Mouse (Mus musculus) embryonic facial prominence, embryonic 14.5 days (tissue): ENCODE measurements around the gene Prr12. TPM values are rescaled to one million over a fixed set of nuclear protein-coding genes. Genes with fewer than 3 reads are reported as not detected.

Source experiments
- ATAC-seq: fragments of 200-750 bp; cut with Nextera tagmentation; 2 replicates; pipeline ENCODE4 v1.8.0; 2017; ENCODE audit warnings: low read depth, moderate number of reproducible peaks, moderate TSS enrichment
- DNase-seq: peaks from one replicate; pipeline ENCODE4 v3.0.0-alpha.2; 2015; ENCODE audit warnings: low spot score
- H3K27ac ChIP-seq: fragments of 300-500 bp; sonication (generic); replicated peaks from 2 replicates; pipeline ENCODE4 v1.5.1; 2014; ENCODE audit warnings: low read depth, mild to moderate bottlenecking, low read length, moderate library complexity
- H3K27me3 ChIP-seq: fragments of 300-500 bp; sonication (generic); replicated peaks from 2 replicates; pipeline ENCODE4 v1.6.1; 2014; ENCODE audit warnings: low read length; ENCODE audit not compliant: control insufficient read depth, insufficient read depth
- H3K36me3 ChIP-seq: fragments of 300-500 bp; sonication (generic); 2 replicates; pipeline ENCODE4 v1.6.1; 2014; ENCODE audit warnings: low read length, mixed read lengths; ENCODE audit not compliant: control insufficient read depth, insufficient read depth
- H3K4me1 ChIP-seq: fragments of 300-500 bp; sonication (generic); 2 replicates; pipeline ENCODE4 v1.6.1; 2014; ENCODE audit warnings: antibody characterized with exemption, low read length; ENCODE audit not compliant: control insufficient read depth, insufficient read depth
- H3K4me2 ChIP-seq: fragments of 300-500 bp; sonication (generic); 2 replicates; pipeline ENCODE4 v1.6.1; 2014; ENCODE audit warnings: low read depth, mild to moderate bottlenecking, low read length, moderate library complexity, mixed read lengths
- H3K4me3 ChIP-seq: fragments of 300-500 bp; sonication (generic); 2 replicates; pipeline ENCODE4 v1.5.1; 2014; ENCODE audit warnings: low read depth, mild to moderate bottlenecking, low read length
- H3K9ac ChIP-seq: fragments of 300-500 bp; sonication (generic); 2 replicates; pipeline ENCODE4 v1.6.1; 2014; ENCODE audit warnings: low read depth, mild to moderate bottlenecking, low read length, moderate library complexity, mixed read lengths
- H3K9me3 ChIP-seq: fragments of 300-500 bp; sonication (generic); 2 replicates; pipeline ENCODE4 v1.6.1; 2016; ENCODE audit warnings: low read length; ENCODE audit not compliant: control insufficient read depth
- WGBS: fragments of 180-500 bp; shearing (Covaris S2); extraction: QIAGEN DNeasy Blood & Tissue Kit; methylation state at CpG from one replicate; pipeline ENCODE4 v1.1.7; 2014; 5-methylcytosine and 5-hydroxymethylcytosine counted together
- polyA plus RNA-seq: library from polyadenylated mRNA; unstranded; fragments of >200 nt; fragmentation: Nextera tagmentation; extraction: Ambion mirVana; gene quantifications from 2 replicates; pipeline ENCODE4 v1.2.1, GENCODE M21; 2014

Prr12 gene
- polyA plus RNA-seq, 1 experiment from 2014 or later = 12.8 TPM

GRCm38 (mm10) chr7:45051601-45051974 is 1.1 kb downstream of the Prr12 start:
- DNase-seq (peak; percentile 33), ATAC-seq (no peak)
- H3K36me3 ChIP-seq = peaks cover 42% of the 10 kb centered on the region

GRCm38 (mm10) chr7:45050945-45051600 is 1.6 kb downstream of the Prr12 start:
- peak overlapping the region; percentile 80 for H3K4me2 ChIP-seq
- no peaks in the 10 kb centered on the region for H3K4me1 ChIP-seq
- no peaks in the 10 kb centered on the region for H3K27me3 ChIP-seq
- peak overlapping the region; percentile 99 for H3K27ac ChIP-seq
- H3K9me3 ChIP-seq = no peaks in the 10 kb centered on the region
- DNase-seq (peak; percentile 97), ATAC-seq (peak; percentile 41)
- 2% methylated on average over 16 of the region's 16 CpGs for WGBS
- H3K9ac ChIP-seq = peak overlapping the region; percentile 91
- H3K4me3 ChIP-seq = peak overlapping the region; percentile 92
- H3K36me3 ChIP-seq = peaks cover 47% of the 10 kb centered on the region

More at GRCm38 (mm10) chr7:45051601-45051974, 1.1 kb downstream of the Prr12 start:
- Histone ChIP-seq H3K4me3 (peak overlapping the region; percentile 92), H3K4me1 (no peaks in the 10 kb centered on the region), H3K9me3 (no peaks in the 10 kb centered on the region), H3K4me2 (peak overlapping the region; percentile 80), H3K27ac (peak overlapping the region; percentile 99), H3K9ac (peak overlapping the region; percentile 91), H3K27me3 (no peaks in the 10 kb centered on the region)
- WGBS = under 1% methylated on average over 13 of the region's 13 CpGs

- Histone ChIP-seq H3K4me3 (no peak overlapping the region), H3K4me1 (no peaks in the 10 kb centered on the region), H3K27ac (no peak overlapping the region), H3K9me3 (no peaks in the 10 kb centered on the region), H3K9ac (no peak overlapping the region), H3K4me2 (no peak overlapping the region), H3K36me3 (peaks cover 67% of the 10 kb centered on the region), H3K27me3 (no peaks in the 10 kb centered on the region)
- ATAC-seq = no peak
- DNase-seq = no peak
- 94% methylated on average over 15 of the region's 23 CpGs for WGBS
These were observed 3.6 kb downstream of the Prr12 start for GRCm38 (mm10) chr7:45048923-45049657.

- Histone ChIP-seq H3K36me3 (peaks cover 75% of the 10 kb centered on the region), H3K9me3 (no peaks in the 10 kb centered on the region), H3K4me2 (no peak overlapping the region), H3K4me3 (no peak overlapping the region), H3K27ac (no peak overlapping the region), H3K9ac (no peak overlapping the region), H3K4me1 (no peaks in the 10 kb centered on the region), H3K27me3 (no peaks in the 10 kb centered on the region)
- 92% methylated on average over 31 of the region's 38 CpGs for WGBS
- ATAC-seq (no peak), DNase-seq (no peak)
These were observed 4.4 kb downstream of the Prr12 start for GRCm38 (mm10) chr7:45048001-45048890.

- no peak overlapping the region for H3K4me3 ChIP-seq
- H3K4me2 ChIP-seq = no peak overlapping the region
- no peaks in the 10 kb centered on the region for H3K27me3 ChIP-seq
- WGBS = 95% methylated on average over 13 of the region's 14 CpGs
- H3K36me3 ChIP-seq = peaks cover 83% of the 10 kb centered on the region
- no peaks in the 10 kb centered on the region for H3K4me1 ChIP-seq
- ATAC-seq = no peak
- H3K9me3 ChIP-seq = no peaks in the 10 kb centered on the region
- no peak for DNase-seq
- H3K9ac ChIP-seq = no peak overlapping the region
- no peak overlapping the region for H3K27ac ChIP-seq
These were observed 5.2 kb downstream of the Prr12 start for GRCm38 (mm10) chr7:45047491-45047890.

GRCm38 (mm10) chr7:45046853-45047350 is 5.8 kb downstream of the Prr12 start:
- Histone ChIP-seq H3K9ac (no peak overlapping the region), H3K4me2 (no peak overlapping the region), H3K4me1 (no peaks in the 10 kb centered on the region), H3K4me3 (no peak overlapping the region), H3K36me3 (peaks cover 88% of the 10 kb centered on the region), H3K27ac (no peak overlapping the region), H3K27me3 (no peaks in the 10 kb centered on the region), H3K9me3 (no peaks in the 10 kb centered on the region)
- DNase-seq (no peak), ATAC-seq (no peak)
- 96% methylated on average over 26 of the region's 26 CpGs for WGBS

GRCm38 (mm10) chr7:45045741-45046140 is 6.9 kb downstream of the Prr12 start:
- Histone ChIP-seq H3K9me3 (no peaks in the 10 kb centered on the region), H3K27ac (no peak overlapping the region), H3K36me3 (peaks cover 100% of the 10 kb centered on the region), H3K4me1 (no peaks in the 10 kb centered on the region), H3K27me3 (no peaks in the 10 kb centered on the region), H3K9ac (no peak overlapping the region), H3K4me3 (no peak overlapping the region), H3K4me2 (no peak overlapping the region)
- ATAC-seq = no peak
- WGBS = 95% methylated on average over 22 of the region's 22 CpGs
- no peak for DNase-seq

GRCm38 (mm10) chr7:45043307-45043706 is 9.4 kb downstream of the Prr12 start:
- WGBS = 95% methylated on average over 13 of the region's 14 CpGs
- DNase-seq (no peak), ATAC-seq (no peak)
- H3K4me1 ChIP-seq = no peaks in the 10 kb centered on the region
- H3K36me3 ChIP-seq = peaks cover 100% of the 10 kb centered on the region
- no peak overlapping the region for H3K27ac ChIP-seq
- no peak overlapping the region for H3K4me3 ChIP-seq
- H3K4me2 ChIP-seq = no peak overlapping the region
- H3K9me3 ChIP-seq = no peaks in the 10 kb centered on the region
- no peak overlapping the region for H3K9ac ChIP-seq
- H3K27me3 ChIP-seq = no peaks in the 10 kb centered on the region
